Mouse (Mus musculus) liver, postnatal 0 days (tissue): Measurements from ENCODE around the gene Eya2.

Source experiments
- CTCF ChIP-seq: sonication (generic); IDR thresholded peaks from 2 replicates; pipeline ENCODE4 v1.5.1; 2016; ENCODE audit warnings: antibody characterized with exemption, low read depth
- EP300 ChIP-seq: IDR thresholded peaks from 2 replicates; pipeline ENCODE4 v1.6.1; 2016; ENCODE audit warnings: antibody characterized with exemption, low read depth, mild to moderate bottlenecking

DNA sequence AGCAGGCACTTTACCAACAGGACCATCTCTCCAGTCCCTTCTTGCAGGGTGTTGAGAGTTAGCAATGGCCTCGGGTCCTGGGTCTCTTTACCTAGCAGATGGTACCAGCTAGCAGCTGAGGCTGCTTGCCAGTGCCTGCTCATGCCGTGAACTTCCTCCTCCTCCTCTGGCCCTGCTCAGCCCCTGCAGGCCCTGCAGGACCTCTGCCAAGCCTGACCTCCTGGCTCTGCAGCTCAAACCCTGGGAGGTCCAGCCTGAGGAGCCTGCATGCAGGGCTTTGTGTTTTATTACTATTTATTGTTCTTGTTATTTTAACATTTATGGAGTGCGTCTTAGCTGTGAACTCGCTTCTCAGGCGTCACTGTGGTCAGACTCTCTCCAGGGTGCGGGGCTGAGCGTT is 39.6 kb downstream of the Eya2 start:
- TF ChIP-seq CTCF = no peak
- no peak for TF ChIP-seq EP300
